Mouse (Mus musculus): ENCODE data around the gene Psip1. TPM values are rescaled to one million over a fixed set of nuclear protein-coding genes. Genes with fewer than 3 reads are reported as not detected.

Gene Psip1
- polyA plus RNA-seq, 1 experiment = 14.1 TPM

GRCm38 (mm10) chr4:83514976-83515669, 28.9 kb upstream of the Psip1 start:
- no peaks in the 10 kb centered on the region for H3K27me3 ChIP-seq (ENCODE audit: control insufficient read depth, insufficient read depth, low read length)
- H3K27ac ChIP-seq (ENCODE audit: insufficient read depth, low read depth, low read length) = no peak overlapping the region
- H3K4me1 ChIP-seq (ENCODE audit: control insufficient read depth, insufficient read depth, insufficient read length, low read length) = peaks cover 3% of the 10 kb centered on the region; the same call in 1 of the 2 replicates
- H3K36me3 ChIP-seq (ENCODE audit: control insufficient read depth, insufficient read depth, low read length) = no peaks in the 10 kb centered on the region
- 87% methylated on average over 10 of the region's 10 CpGs for WGBS
- no peak overlapping the region for H3K4me3 ChIP-seq (ENCODE audit: low read depth, low read length)
- TF ChIP-seq CTCF (IDR thresholded peaks at IDR 0.05; ENCODE audit: extremely low read depth, insufficient read length, insufficient replicate concordance, low read depth, low read length) (no peak), POLR2A (IDR thresholded peaks at IDR 0.05; ENCODE audit: low read depth, low read length) (no peak)

DNA sequence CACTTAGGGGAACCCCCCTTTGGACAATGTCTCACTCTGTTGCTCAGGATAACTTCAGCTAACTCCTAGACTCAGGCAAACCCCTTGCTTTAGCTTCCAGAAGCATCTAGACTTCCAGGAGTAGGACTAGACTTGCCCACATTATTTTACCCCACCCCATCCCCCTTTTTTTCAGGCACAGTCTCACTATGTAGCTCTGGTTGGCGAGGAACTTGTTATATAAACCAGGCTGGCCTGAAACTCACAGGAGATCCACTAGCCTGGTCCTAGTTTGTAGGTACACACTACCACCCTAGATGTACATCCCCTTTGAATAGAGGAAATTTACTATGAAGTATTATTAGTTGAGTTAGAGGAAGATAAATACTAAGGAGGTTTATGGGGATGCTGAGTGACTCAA, 27.9 kb upstream of the Psip1 start:
- TF ChIP-seq POLR2A (IDR thresholded peaks at IDR 0.05; ENCODE audit: low read depth, low read length) = no peak
- TF ChIP-seq CTCF (IDR thresholded peaks at IDR 0.05; ENCODE audit: extremely low read depth, insufficient read length, insufficient replicate concordance, low read depth, low read length) = no peak
- 81% methylated on average over 1 of the region's 1 CpGs for WGBS

GRCm38 (mm10) chr4:83512644-83513043, 26.4 kb upstream of the Psip1 start:
- whole genome bisulfite sequencing = 42% methylated on average over 2 of the region's 2 CpGs
- H3K4me3 ChIP-seq (ENCODE audit: low read depth, low read length) = no peak overlapping the region
- H3K27me3 ChIP-seq (ENCODE audit: control insufficient read depth, insufficient read depth, low read length) = no peaks in the 10 kb centered on the region
- TF ChIP-seq POLR2A (IDR thresholded peaks at IDR 0.05; ENCODE audit: low read depth, low read length) (no peak), CTCF (IDR thresholded peaks at IDR 0.05; ENCODE audit: extremely low read depth, insufficient read length, insufficient replicate concordance, low read depth, low read length) (no peak)
- peak overlapping the region; percentile 16; the same call in 1 of the 2 replicates for H3K27ac ChIP-seq (ENCODE audit: insufficient read depth, low read depth, low read length)
- peaks cover 3% of the 10 kb centered on the region; the same call in 1 of the 2 replicates for H3K4me1 ChIP-seq (ENCODE audit: control insufficient read depth, insufficient read depth, insufficient read length, low read length)
- no peaks in the 10 kb centered on the region for H3K36me3 ChIP-seq (ENCODE audit: control insufficient read depth, insufficient read depth, low read length)

More for the DNA sequence above, 27.9 kb upstream of the Psip1 start:
- H3K36me3 ChIP-seq (ENCODE audit: control insufficient read depth, insufficient read depth, low read length) = no peaks in the 10 kb centered on the region
- H3K27ac ChIP-seq (ENCODE audit: insufficient read depth, low read depth, low read length) = no peak overlapping the region
- H3K27me3 ChIP-seq (ENCODE audit: control insufficient read depth, insufficient read depth, low read length) = no peaks in the 10 kb centered on the region
- no peak overlapping the region for H3K4me3 ChIP-seq (ENCODE audit: low read depth, low read length)
- peaks cover 3% of the 10 kb centered on the region; the same call in 1 of the 2 replicates for H3K4me1 ChIP-seq (ENCODE audit: control insufficient read depth, insufficient read depth, insufficient read length, low read length)

DNA sequence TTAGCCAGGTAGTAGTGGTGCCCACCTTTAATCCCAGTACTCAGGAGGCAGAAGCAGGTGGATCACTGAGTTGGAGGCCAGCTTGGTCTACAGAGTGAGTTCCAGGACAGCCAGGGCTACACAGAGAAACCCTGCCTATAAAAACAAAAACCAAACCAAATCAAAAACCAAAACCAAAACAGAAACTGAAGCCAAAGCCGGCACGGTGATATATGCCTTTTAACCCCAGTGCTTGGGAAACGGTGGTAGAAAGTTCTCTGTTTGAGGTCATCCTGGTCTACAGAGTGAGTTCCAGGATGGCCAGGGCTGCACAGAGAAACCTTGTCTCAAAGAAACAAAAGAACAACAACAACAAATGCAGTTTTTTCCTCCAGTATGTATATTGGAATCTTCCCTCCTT, 26.0 kb upstream of the Psip1 start:
- no peak for TF ChIP-seq CTCF (IDR thresholded peaks at IDR 0.05; ENCODE audit: extremely low read depth, insufficient read length, insufficient replicate concordance, low read depth, low read length)
- TF ChIP-seq POLR2A (IDR thresholded peaks at IDR 0.05; ENCODE audit: low read depth, low read length) = no peak
- WGBS = 18% methylated on average over 3 of the region's 3 CpGs
- no peaks in the 10 kb centered on the region for H3K36me3 ChIP-seq (ENCODE audit: control insufficient read depth, insufficient read depth, low read length)
- H3K27ac ChIP-seq (ENCODE audit: insufficient read depth, low read depth, low read length) = no peak overlapping the region
- no peak overlapping the region for H3K4me3 ChIP-seq (ENCODE audit: low read depth, low read length)
- no peaks in the 10 kb centered on the region for H3K27me3 ChIP-seq (ENCODE audit: control insufficient read depth, insufficient read depth, low read length)
- H3K4me1 ChIP-seq (ENCODE audit: control insufficient read depth, insufficient read depth, insufficient read length, low read length) = peaks cover 3% of the 10 kb centered on the region; the same call in 1 of the 2 replicates

- WGBS = 78% methylated on average over 8 of the region's 8 CpGs
- H3K4me3 ChIP-seq (ENCODE audit: low read depth, low read length) = no peak overlapping the region
- TF ChIP-seq POLR2A (IDR thresholded peaks at IDR 0.05; ENCODE audit: low read depth, low read length) (no peak), CTCF (IDR thresholded peaks at IDR 0.05; ENCODE audit: extremely low read depth, insufficient read length, insufficient replicate concordance, low read depth, low read length) (no peak)
- no peaks in the 10 kb centered on the region for H3K36me3 ChIP-seq (ENCODE audit: control insufficient read depth, insufficient read depth, low read length)
- H3K27ac ChIP-seq (ENCODE audit: insufficient read depth, low read depth, low read length) = no peak overlapping the region
- H3K4me1 ChIP-seq (ENCODE audit: control insufficient read depth, insufficient read depth, insufficient read length, low read length) = peaks cover 3% of the 10 kb centered on the region; the same call in 1 of the 2 replicates
- H3K27me3 ChIP-seq (ENCODE audit: control insufficient read depth, insufficient read depth, low read length) = no peaks in the 10 kb centered on the region
These were observed 24.8 kb upstream of the Psip1 start for GRCm38 (mm10) chr4:83511083-83511482.

- Histone ChIP-seq H3K27me3 (ENCODE audit: control insufficient read depth, insufficient read depth, low read length) (no peaks in the 10 kb centered on the region), H3K27ac (ENCODE audit: insufficient read depth, low read depth, low read length) (no peak overlapping the region), H3K36me3 (ENCODE audit: control insufficient read depth, insufficient read depth, low read length) (no peaks in the 10 kb centered on the region), H3K4me3 (ENCODE audit: low read depth, low read length) (no peak overlapping the region), H3K4me1 (ENCODE audit: control insufficient read depth, insufficient read depth, insufficient read length, low read length) (peaks cover 3% of the 10 kb centered on the region; the same call in 1 of the 2 replicates)
- no peak for TF ChIP-seq POLR2A (IDR thresholded peaks at IDR 0.05; ENCODE audit: low read depth, low read length)
- TF ChIP-seq CTCF (IDR thresholded peaks at IDR 0.05; ENCODE audit: extremely low read depth, insufficient read length, insufficient replicate concordance, low read depth, low read length) = no peak
- 26% methylated on average over 2 of the region's 2 CpGs for WGBS
These were observed 23.3 kb upstream of the Psip1 start for GRCm38 (mm10) chr4:83509600-83509999.

DNA sequence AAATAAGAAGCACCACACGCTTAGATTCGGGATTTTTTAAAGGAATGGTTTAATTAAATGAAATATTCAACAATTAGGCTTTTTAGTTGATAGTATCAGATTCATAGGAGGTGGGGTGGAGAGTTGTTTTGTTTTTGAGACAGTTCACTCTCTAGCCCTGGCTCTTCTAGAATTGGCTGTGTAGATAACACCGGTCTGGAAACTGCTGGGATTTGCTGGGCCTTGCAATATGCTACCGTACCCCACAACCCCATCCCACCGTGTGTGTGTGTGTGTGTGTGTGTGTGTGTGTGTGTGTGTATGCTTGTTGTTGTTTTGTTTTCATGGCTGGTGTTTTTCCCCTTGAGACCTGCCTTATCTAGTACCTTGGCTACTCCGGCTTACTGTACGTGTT, 14.8 kb upstream of the Psip1 start:
- WGBS = 62% methylated on average over 7 of the region's 7 CpGs
- H3K4me3 ChIP-seq (ENCODE audit: low read depth, low read length) = no peak overlapping the region

More for the DNA sequence above, 14.8 kb upstream of the Psip1 start:
- peaks cover 2% of the 10 kb centered on the region; the same call in 1 of the 2 replicates for H3K4me1 ChIP-seq (ENCODE audit: control insufficient read depth, insufficient read depth, insufficient read length, low read length)
- TF ChIP-seq POLR2A (IDR thresholded peaks at IDR 0.05; ENCODE audit: low read depth, low read length) = no peak
- no peak for TF ChIP-seq CTCF (IDR thresholded peaks at IDR 0.05; ENCODE audit: extremely low read depth, insufficient read length, insufficient replicate concordance, low read depth, low read length)
- no peaks in the 10 kb centered on the region for H3K36me3 ChIP-seq (ENCODE audit: control insufficient read depth, insufficient read depth, low read length)
- no peak overlapping the region for H3K27ac ChIP-seq (ENCODE audit: insufficient read depth, low read depth, low read length)
- no peaks in the 10 kb centered on the region for H3K27me3 ChIP-seq (ENCODE audit: control insufficient read depth, insufficient read depth, low read length)

Data from small intestine, adult 2 months (tissue).